Mouse (Mus musculus): ENCODE data around the gene Mms19. TPM values are rescaled to one million over a fixed set of nuclear protein-coding genes. Genes with fewer than 3 reads are reported as not detected.

Gene Mms19
- polyA plus RNA-seq, 1 experiment: 57.0 TPM

DNA sequence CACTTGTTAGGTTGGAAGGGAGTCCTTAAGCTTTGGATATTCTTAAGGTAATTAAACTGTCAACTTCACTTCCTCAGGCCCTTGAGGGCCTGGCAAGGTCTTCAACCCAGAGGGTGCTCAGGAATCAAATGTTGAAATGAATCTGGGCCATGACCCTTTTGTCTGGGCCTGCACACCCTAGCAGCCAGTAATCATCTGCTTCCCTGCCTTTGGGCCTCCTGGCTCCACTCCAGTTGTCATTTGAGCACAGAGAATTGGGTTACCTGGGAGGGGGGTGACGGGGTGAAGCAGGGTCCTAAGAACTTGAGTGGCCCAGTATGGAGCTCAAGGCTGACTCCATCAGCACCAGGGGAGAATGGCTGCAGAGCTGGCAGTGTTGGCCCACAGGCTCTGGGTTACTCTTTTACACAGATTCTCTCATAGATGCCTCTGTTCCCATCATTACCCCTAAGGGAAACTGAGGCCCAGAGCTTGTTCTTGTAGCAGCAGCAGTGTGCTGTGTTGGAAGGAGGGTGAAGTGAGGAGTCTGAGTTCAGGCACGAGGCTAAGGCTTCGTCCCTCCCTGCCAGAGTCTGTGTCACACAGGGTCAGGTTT, 33.4 kb upstream of the Mms19 start:
- H3K4me1 ChIP-seq (ENCODE audit: control insufficient read depth, insufficient read depth, low read length): peaks cover 20% of the 10 kb centered on the region
- no peak overlapping the region for H3K4me3 ChIP-seq (replicated peaks; ENCODE audit: extremely low read depth, low read depth, low read length)
- no peak for DNase-seq
- WGBS: 83% methylated on average over 3 of the region's 3 CpGs
- no peak for TF ChIP-seq CTCF (IDR thresholded peaks at IDR 0.05; ENCODE audit: insufficient read depth, low read length)
- TF ChIP-seq POLR2A (IDR thresholded peaks at IDR 0.05; ENCODE audit: borderline replicate concordance, extremely low read depth, low read depth, low read length): no peak

DNA sequence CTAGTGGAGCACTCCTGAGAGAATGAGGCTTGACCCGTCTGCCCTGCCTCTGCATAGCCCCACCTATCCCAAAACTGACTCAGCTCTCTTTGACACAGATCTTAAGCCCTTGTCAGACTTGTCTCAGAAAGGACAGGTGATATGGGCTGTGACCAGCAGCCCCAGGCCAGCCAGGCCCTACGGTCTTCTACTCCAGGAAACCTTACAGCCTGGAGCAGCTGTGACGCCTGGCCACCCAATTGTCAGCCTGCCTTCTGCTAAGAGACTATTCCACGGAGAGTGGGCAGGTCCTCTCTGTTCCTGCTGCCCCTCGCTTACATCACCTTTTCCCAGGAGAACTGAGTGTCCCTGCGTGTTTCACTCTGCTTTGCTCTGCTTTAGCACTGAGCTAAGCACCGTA, 30.2 kb upstream of the Mms19 start:
- WGBS: 84% methylated on average over 7 of the region's 7 CpGs
- H3K4me3 ChIP-seq (replicated peaks; ENCODE audit: extremely low read depth, low read depth, low read length): no peak overlapping the region
- H3K4me1 ChIP-seq (ENCODE audit: control insufficient read depth, insufficient read depth, low read length): no peaks in the 10 kb centered on the region
- no peak for TF ChIP-seq CTCF (IDR thresholded peaks at IDR 0.05; ENCODE audit: insufficient read depth, low read length)
- TF ChIP-seq POLR2A (IDR thresholded peaks at IDR 0.05; ENCODE audit: borderline replicate concordance, extremely low read depth, low read depth, low read length): no peak
- no peak for DNase-seq

DNA sequence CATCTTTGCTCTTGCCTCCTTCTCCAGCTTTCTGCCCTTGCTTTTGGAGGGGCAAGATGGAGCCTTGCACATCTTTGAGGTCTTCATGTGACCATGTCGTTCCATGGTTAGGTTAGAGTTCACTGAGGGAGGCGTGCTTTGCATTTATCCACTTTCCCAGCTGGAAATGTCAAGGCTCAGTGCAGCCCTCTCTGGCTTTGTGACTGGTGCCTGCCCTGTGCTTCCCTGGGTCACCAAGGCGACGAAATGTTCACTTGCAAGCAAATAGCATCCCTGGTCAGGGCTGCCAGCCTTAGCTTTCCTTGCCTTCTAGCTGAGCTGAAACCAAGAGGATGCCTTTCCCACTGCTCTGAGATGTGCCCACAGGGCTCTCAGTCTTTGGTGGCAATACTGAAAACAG, 29.5 kb upstream of the Mms19 start:
- no peaks in the 10 kb centered on the region; the same call in 1 of the 2 replicates for H3K4me1 ChIP-seq (ENCODE audit: control insufficient read depth, insufficient read depth, low read length)
- WGBS: 88% methylated on average over 4 of the region's 4 CpGs
- TF ChIP-seq POLR2A (IDR thresholded peaks at IDR 0.05; ENCODE audit: borderline replicate concordance, extremely low read depth, low read depth, low read length) (no peak), CTCF (IDR thresholded peaks at IDR 0.05; ENCODE audit: insufficient read depth, low read length) (no peak)
- no peak for DNase-seq
- no peak overlapping the region for H3K4me3 ChIP-seq (replicated peaks; ENCODE audit: extremely low read depth, low read depth, low read length)

DNA sequence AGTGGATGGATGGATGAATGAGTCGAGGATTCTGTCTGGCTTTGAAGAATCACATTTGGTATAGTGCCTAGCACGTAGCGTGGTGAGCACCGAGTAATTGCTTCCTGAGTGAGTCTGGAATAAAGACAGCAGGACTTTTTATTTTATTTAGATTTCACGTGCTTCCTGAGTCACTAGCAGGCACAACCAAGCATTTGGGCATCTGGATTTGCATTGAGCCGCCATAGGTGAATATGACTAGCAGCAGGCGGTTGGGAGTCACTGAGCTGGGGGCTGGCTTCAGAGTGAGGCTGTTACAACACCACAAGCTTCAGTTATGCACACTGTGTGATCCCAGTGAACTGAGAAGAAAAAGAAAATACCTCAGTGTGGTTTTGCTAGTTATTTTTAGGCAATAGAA, 28.1 kb upstream of the Mms19 start:
- H3K4me1 ChIP-seq (ENCODE audit: control insufficient read depth, insufficient read depth, low read length): peaks cover 3% of the 10 kb centered on the region; the same call in 1 of the 2 replicates
- no peak for TF ChIP-seq CTCF (IDR thresholded peaks at IDR 0.05; ENCODE audit: insufficient read depth, low read length)
- no peak for TF ChIP-seq POLR2A (IDR thresholded peaks at IDR 0.05; ENCODE audit: borderline replicate concordance, extremely low read depth, low read depth, low read length)
- no peak overlapping the region for H3K4me3 ChIP-seq (replicated peaks; ENCODE audit: extremely low read depth, low read depth, low read length)
- 45% methylated on average over 7 of the region's 7 CpGs for WGBS
- DNase-seq: no peak

DNA sequence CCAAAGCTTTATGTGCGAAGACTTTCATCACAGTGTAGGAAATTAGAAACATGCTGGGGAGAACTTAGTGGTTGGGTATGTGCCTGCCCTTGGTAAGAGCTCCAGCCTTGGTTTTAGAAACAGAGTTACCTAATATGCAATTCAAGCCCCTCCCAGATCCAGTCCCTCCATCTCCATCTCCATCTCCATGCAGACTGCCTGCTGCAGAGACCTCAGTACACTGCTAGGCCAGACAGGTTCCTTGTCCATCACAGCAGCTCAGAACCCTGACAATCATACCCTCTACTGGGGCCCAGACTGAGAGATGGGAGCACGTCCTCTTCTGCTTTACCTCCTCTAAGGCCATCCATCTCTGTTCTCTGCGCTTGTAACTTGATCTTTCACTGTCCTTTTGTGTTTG, 27.6 kb upstream of the Mms19 start:
- WGBS: 70% methylated on average over 3 of the region's 3 CpGs
- peaks cover 3% of the 10 kb centered on the region; the same call in 1 of the 2 replicates for H3K4me1 ChIP-seq (ENCODE audit: control insufficient read depth, insufficient read depth, low read length)
- TF ChIP-seq POLR2A (IDR thresholded peaks at IDR 0.05; ENCODE audit: borderline replicate concordance, extremely low read depth, low read depth, low read length) (no peak), CTCF (IDR thresholded peaks at IDR 0.05; ENCODE audit: insufficient read depth, low read length) (no peak)
- no peak overlapping the region for H3K4me3 ChIP-seq (replicated peaks; ENCODE audit: extremely low read depth, low read depth, low read length)
- DNase-seq: no peak

DNA sequence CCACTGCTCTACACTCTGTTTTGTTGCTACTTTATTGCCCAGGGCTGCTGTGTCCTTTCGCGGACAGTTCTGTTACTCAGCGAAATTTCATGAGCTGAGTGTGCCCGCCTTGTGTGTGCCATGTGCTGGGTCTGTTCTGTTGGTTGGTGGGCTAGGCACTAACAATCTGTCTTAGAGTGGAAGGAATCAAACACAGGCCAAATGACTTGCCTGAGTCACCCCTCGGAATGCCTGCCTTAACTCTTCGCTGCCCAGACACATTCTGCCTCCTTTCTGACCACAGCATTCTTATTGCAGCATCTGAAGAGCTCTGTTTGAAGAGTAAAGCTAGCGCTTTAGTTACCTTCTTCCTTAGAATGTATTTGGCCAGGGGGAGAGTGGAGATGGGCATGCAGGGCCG, 25.6 kb upstream of the Mms19 start:
- no peak for TF ChIP-seq POLR2A (IDR thresholded peaks at IDR 0.05; ENCODE audit: borderline replicate concordance, extremely low read depth, low read depth, low read length)
- no peak for TF ChIP-seq CTCF (IDR thresholded peaks at IDR 0.05; ENCODE audit: insufficient read depth, low read length)
- DNase-seq: no peak
- no peak overlapping the region for H3K4me3 ChIP-seq (replicated peaks; ENCODE audit: extremely low read depth, low read depth, low read length)
- peaks cover 3% of the 10 kb centered on the region; the same call in 1 of the 2 replicates for H3K4me1 ChIP-seq (ENCODE audit: control insufficient read depth, insufficient read depth, low read length)
- WGBS: 78% methylated on average over 8 of the region's 8 CpGs

DNA sequence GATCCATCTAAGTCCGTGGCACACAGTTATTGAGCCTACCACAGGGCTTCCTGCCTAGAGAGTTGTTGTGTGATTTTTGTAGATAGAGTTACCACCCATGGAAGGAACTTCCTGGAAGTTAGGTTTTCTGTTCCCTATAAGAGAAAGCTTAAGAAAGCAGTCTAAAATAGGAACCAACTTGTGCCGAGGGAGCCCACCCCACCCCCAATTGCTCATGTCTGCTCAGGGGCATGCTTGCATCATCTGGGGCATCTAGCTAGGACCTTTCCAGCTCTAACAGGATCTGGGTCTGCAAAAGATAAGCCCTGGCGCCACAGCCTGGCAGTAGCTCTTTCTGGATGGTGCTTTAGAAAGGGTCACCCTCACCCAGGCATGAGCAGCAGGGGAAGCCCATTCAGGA, 24.7 kb upstream of the Mms19 start:
- no peak for DNase-seq
- TF ChIP-seq POLR2A (IDR thresholded peaks at IDR 0.05; ENCODE audit: borderline replicate concordance, extremely low read depth, low read depth, low read length): no peak
- no peak for TF ChIP-seq CTCF (IDR thresholded peaks at IDR 0.05; ENCODE audit: insufficient read depth, low read length)
- Histone ChIP-seq H3K4me3 (replicated peaks; ENCODE audit: extremely low read depth, low read depth, low read length) (no peak overlapping the region), H3K4me1 (ENCODE audit: control insufficient read depth, insufficient read depth, low read length) (peaks cover 3% of the 10 kb centered on the region)
- 31% methylated on average over 3 of the region's 3 CpGs for WGBS

DNA sequence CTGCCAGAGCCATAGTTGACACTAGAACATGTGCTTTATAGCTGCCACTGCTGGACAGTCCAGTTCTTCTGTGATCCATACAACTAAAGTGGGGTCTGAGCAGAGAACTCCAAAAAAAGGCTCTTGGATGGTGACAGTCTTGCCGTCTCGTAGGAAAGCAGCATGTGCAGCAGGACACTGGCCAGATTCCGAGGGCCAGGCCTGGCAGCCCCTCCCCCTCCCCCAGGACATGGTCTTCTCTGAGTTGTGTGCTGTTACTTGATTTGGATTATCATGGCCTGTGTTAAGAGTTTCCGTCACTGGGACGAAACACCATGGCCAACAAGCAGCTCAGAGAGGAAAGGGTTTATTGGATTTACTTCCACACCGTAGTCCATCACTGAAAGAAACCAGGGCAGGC, 23.3 kb upstream of the Mms19 start:
- WGBS: 62% methylated on average over 6 of the region's 6 CpGs
- DNase-seq: no peak
- TF ChIP-seq POLR2A (IDR thresholded peaks at IDR 0.05; ENCODE audit: borderline replicate concordance, extremely low read depth, low read depth, low read length): no peak
- TF ChIP-seq CTCF (IDR thresholded peaks at IDR 0.05; ENCODE audit: insufficient read depth, low read length): no peak
- no peak overlapping the region for H3K4me3 ChIP-seq (replicated peaks; ENCODE audit: extremely low read depth, low read depth, low read length)
- H3K4me1 ChIP-seq (ENCODE audit: control insufficient read depth, insufficient read depth, low read length): peaks cover 3% of the 10 kb centered on the region

DNA sequence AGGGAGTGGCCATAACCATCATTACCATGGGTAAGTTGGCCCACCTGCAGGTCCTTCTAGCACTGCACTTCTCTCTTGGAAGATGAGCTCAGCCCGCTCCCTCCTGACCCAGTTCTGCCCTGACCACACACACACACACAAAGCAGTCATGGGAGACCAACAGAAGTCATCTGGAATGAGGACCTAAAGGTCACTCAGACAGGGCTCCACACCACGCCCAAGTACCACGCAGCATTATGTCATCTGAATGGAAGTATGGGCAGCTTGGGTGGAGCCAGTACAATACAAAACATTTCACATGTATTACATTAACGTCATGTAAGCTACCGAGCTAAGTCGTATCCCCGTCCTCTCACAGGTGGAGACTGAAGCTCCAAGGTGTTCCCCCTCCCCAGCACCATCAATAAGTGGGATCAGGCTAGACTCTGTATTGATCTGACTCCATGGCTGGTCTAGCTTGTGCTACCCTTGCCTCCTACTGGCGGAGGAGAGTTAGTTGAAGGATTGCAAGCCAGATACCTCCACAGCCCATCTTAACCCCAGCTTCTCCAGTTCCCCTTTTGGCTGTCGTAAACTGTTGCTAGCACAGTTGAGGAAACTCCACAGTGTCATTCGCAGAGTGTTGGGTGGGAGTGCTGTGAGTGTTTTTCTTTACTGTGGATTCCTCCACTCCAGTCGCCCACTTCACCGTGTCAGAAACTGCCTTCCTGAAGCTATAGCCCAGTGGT, 20.5 kb upstream of the Mms19 start:
- DNase-seq: no peak
- H3K4me3 ChIP-seq (replicated peaks; ENCODE audit: extremely low read depth, low read depth, low read length): no peak overlapping the region
- peaks cover 3% of the 10 kb centered on the region for H3K4me1 ChIP-seq (ENCODE audit: control insufficient read depth, insufficient read depth, low read length)
- TF ChIP-seq CTCF (IDR thresholded peaks at IDR 0.05; ENCODE audit: insufficient read depth, low read length) (no peak), POLR2A (IDR thresholded peaks at IDR 0.05; ENCODE audit: borderline replicate concordance, extremely low read depth, low read depth, low read length) (no peak)
- 82% methylated on average over 12 of the region's 12 CpGs for WGBS

DNA sequence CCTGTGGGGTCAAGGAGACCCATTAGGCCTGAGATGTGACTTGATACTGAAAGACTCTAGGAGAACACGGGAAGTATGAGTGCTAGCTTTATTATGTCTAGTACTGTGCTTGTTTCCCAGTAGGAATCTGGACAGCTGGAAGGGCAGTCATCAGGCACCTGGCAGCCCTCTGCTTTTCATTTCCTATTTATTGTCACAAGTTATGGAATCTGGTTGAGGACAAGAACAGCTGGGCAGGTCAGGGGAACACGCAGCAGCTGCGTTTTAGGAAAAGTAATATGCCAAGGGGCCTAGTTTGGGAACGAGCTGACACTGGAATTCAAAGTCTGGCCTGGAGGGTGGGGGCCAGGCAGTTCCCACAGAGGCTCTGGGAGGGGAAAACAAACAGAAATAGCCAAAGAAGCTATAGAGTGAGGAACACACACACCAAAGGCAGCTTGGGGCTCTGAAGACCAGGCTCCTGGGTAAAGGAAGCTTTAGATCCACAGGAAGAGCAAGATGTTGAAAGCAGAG, 19.5 kb upstream of the Mms19 start:
- peaks cover 3% of the 10 kb centered on the region for H3K4me1 ChIP-seq (ENCODE audit: control insufficient read depth, insufficient read depth, low read length)
- no peak for DNase-seq
- WGBS: 28% methylated on average over 4 of the region's 4 CpGs

More for the DNA sequence above, 19.5 kb upstream of the Mms19 start:
- TF ChIP-seq CTCF (IDR thresholded peaks at IDR 0.05; ENCODE audit: insufficient read depth, low read length): no peak
- no peak for TF ChIP-seq POLR2A (IDR thresholded peaks at IDR 0.05; ENCODE audit: borderline replicate concordance, extremely low read depth, low read depth, low read length)
- no peak overlapping the region for H3K4me3 ChIP-seq (replicated peaks; ENCODE audit: extremely low read depth, low read depth, low read length)

Data from lung, adult 2 months (tissue).